Mouse (Mus musculus) forebrain, embryonic 16.5 days (tissue): Measurements from ENCODE around the gene Magix. TPM values are rescaled to one million over a fixed set of nuclear protein-coding genes. Genes with fewer than 3 reads are reported as not detected.
"Not testable (repeated sequence)": the region's sequence is repeated elsewhere in the genome, so short reads cannot be mapped to it uniquely, and the experiment has no call there.

ENCODE experiments used
- ATAC-seq: fragments of 200-750 bp; cut with Nextera tagmentation; 2 replicates; pipeline ENCODE4 v1.8.0; 2017; ENCODE audit warnings: mild to moderate bottlenecking, moderate library complexity
- H3K27ac ChIP-seq: fragments of 300-500 bp; sonication (generic); 2 replicates; pipeline ENCODE4 v1.5.1; 2014; ENCODE audit warnings: low read length, control low read depth
- H3K27me3 ChIP-seq: fragments of 300-500 bp; sonication (generic); replicated peaks from 2 replicates; pipeline ENCODE4 v1.6.1; 2014; ENCODE audit warnings: low read length; ENCODE audit not compliant: control insufficient read depth, insufficient read depth
- H3K36me3 ChIP-seq: fragments of 300-500 bp; sonication (generic); 2 replicates; pipeline ENCODE4 v1.6.1; 2014; ENCODE audit not compliant: control insufficient read depth, insufficient read depth
- H3K4me1 ChIP-seq: fragments of 300-500 bp; sonication (generic); replicated peaks from 2 replicates; pipeline ENCODE4 v1.6.1; 2014; ENCODE audit warnings: low read length; ENCODE audit not compliant: control insufficient read depth, insufficient read depth
- H3K4me2 ChIP-seq: fragments of 300-500 bp; sonication (generic); 2 replicates; pipeline ENCODE4 v1.6.1; 2014; ENCODE audit warnings: mild to moderate bottlenecking, low read length, control low read depth
- H3K4me3 ChIP-seq: fragments of 300-500 bp; sonication (generic); replicated peaks from 2 replicates; pipeline ENCODE4 v1.5.1; 2014; ENCODE audit warnings: mild to moderate bottlenecking, low read length, control low read depth
- H3K9ac ChIP-seq: fragments of 300-500 bp; sonication (generic); replicated peaks from 2 replicates; pipeline ENCODE4 v1.6.1; 2014; ENCODE audit warnings: low read depth, low read length, control low read depth
- H3K9me3 ChIP-seq: fragments of 300-500 bp; sonication (generic); 2 replicates; pipeline ENCODE4 v1.6.1; 2016; ENCODE audit warnings: low read length; ENCODE audit not compliant: control insufficient read depth
- WGBS: fragments of 180-500 bp; shearing (Covaris S2); extraction: QIAGEN DNeasy Blood & Tissue Kit; methylation state at CpG from one replicate; pipeline ENCODE4 v1.1.7; 2014; 5-methylcytosine and 5-hydroxymethylcytosine counted together
- polyA plus RNA-seq: library from polyadenylated mRNA; unstranded; fragments of >200 nt; fragmentation: Nextera tagmentation; extraction: Ambion mirVana; gene quantifications from 2 replicates; pipeline ENCODE4 v1.2.1, GENCODE M21; 2015

The Magix gene
- polyA plus RNA-seq, 1 experiment from 2014 or later, result 0.61 TPM

GRCm38 (mm10) chrX:7716058-7716457, 35.0 kb upstream of the Magix start:
- not testable (repeated sequence) for H3K4me2 ChIP-seq, H3K4me1 ChIP-seq, H3K36me3 ChIP-seq, H3K9me3 ChIP-seq, H3K27me3 ChIP-seq, H3K27ac ChIP-seq, H3K4me3 ChIP-seq, H3K9ac ChIP-seq, ATAC-seq
- 35% methylated on average over 1 of the region's 1 CpGs for WGBS

DNA sequence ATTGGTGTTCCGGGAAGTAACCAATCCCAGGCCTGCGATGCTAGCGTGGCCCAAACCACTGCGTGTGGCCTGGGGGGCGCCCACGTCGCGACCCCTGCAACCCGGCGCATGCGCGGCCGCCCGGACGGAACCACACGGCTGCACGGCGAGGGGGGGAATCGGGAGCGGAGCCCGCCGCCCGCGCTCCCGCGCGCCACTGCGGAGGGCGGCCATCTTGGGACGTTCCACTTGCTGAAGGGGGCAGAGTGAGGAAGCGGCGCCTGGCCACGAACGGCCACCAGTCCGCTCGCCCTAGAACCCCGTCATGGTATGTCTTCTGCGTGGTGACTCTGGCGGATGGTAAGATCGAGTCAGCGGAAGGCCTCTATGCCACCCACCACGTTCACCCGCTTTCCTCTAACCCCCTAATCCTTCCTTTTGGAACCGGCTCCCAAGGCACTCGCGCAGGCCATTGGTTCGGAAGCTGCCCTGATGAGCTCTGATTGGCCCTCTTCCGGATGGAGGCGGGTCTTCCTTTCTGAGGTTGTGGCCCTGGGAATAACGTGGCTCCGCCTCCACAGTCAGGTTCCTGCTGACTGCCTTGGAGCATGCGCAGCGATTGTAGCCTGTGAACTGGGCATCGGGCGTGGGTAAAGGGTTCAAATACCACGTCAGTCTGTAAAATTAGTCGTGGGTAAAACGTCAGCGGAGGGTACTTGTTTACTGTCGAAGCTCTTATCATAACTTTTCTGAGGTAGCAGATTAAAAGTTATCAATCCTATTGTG, 33.3 kb upstream of the Magix start, which contains the start of gene Wdr45:
Wdr45 (plus strand) TSS at position 199 of the 765 bp plus-strand sequence.
- WGBS, result 24% methylated on average over 24 of the region's 60 CpGs
- peak; percentile 97 for ATAC-seq
- H3K4me1 ChIP-seq, H3K36me3 ChIP-seq, H3K27me3 ChIP-seq, H3K27ac ChIP-seq, H3K9me3 ChIP-seq: not testable (repeated sequence)
- H3K4me3 ChIP-seq, result peak within 1 kb of the TSS; percentile 39
- H3K9ac ChIP-seq, result 0 out of 2 replicates have a peak within 1 kb of the TSS, but pooled peaks have one; percentile 25
- H3K4me2 ChIP-seq, result peak within 1 kb of the TSS; percentile 53

GRCm38 (mm10) chrX:7713764-7714134, 32.7 kb upstream of the Magix start:
- H3K27ac ChIP-seq, H3K9me3 ChIP-seq, H3K4me1 ChIP-seq, H3K36me3 ChIP-seq, H3K27me3 ChIP-seq: not testable (repeated sequence)
- peak overlapping the region; percentile 53 for H3K4me2 ChIP-seq
- H3K4me3 ChIP-seq, result peak overlapping the region; percentile 39
- WGBS, result 41% methylated on average over 5 of the region's 12 CpGs
- ATAC-seq, result peak; percentile 43; the same call in 1 of the 2 replicates
- 0 out of 2 replicates have a peak overlapping the region, but pooled peaks have one; percentile 25 for H3K9ac ChIP-seq

- H3K4me3 ChIP-seq, result peak within 1 kb of the TSS; percentile 62
- peaks cover 5% of the 10 kb centered on the region for H3K4me1 ChIP-seq
- H3K36me3 ChIP-seq, result no peaks in the 10 kb centered on the region
- peak within 1 kb of the TSS; percentile 63 for H3K9ac ChIP-seq
- ATAC-seq, result peak; percentile 97
- H3K27ac ChIP-seq, result peak within 1 kb of the TSS; percentile 47
- no peaks in the 10 kb centered on the region for H3K9me3 ChIP-seq
- 14% methylated on average over 33 of the region's 33 CpGs for WGBS
- H3K4me2 ChIP-seq, result peak within 1 kb of the TSS; percentile 67
- H3K27me3 ChIP-seq, result no peaks in the 10 kb centered on the region
These were observed 15.9 kb upstream of the Magix start, which contains the start of gene Gpkow for GRCm38 (mm10) chrX:7696954-7697381. TSS of gene Gpkow (plus strand) at chrX:7697131.

DNA sequence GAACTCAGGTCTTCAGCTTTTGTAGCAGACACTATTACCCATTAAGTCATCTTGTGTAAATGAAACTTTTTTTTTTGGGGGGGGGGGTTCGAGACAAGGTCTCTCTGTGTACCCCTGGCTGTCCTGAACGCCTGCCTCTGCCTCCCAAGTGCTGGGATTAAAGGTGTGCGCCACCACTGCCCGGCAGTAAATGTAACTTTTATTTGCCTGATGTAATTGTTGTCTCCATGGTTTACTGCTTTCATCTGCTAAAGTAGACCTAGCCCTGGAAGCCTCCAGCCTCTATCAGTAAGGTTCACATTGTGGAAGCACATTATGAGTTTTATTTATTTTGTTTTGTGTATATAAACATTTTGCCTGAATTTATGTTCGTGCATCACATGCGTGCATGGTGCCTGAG, 15.5 kb upstream of the Magix start:
- ATAC-seq, result peak; percentile 43
- Histone ChIP-seq H3K4me3 (peak overlapping the region; percentile 19; the same call in 1 of the 2 replicates), H3K9ac (no peak overlapping the region; the same call in 1 of the 2 replicates), H3K27me3 (no peaks in the 10 kb centered on the region), H3K9me3 (no peaks in the 10 kb centered on the region), H3K36me3 (no peaks in the 10 kb centered on the region), H3K27ac (no peak overlapping the region), H3K4me2 (peak overlapping the region; percentile 41; the same call in 1 of the 2 replicates), H3K4me1 (peaks cover 5% of the 10 kb centered on the region)
- 49% methylated on average over 6 of the region's 6 CpGs for WGBS

- WGBS, result 39% methylated on average over 4 of the region's 4 CpGs
These were observed 11.8 kb upstream of the Magix start for GRCm38 (mm10) chrX:7692862-7693261.

DNA sequence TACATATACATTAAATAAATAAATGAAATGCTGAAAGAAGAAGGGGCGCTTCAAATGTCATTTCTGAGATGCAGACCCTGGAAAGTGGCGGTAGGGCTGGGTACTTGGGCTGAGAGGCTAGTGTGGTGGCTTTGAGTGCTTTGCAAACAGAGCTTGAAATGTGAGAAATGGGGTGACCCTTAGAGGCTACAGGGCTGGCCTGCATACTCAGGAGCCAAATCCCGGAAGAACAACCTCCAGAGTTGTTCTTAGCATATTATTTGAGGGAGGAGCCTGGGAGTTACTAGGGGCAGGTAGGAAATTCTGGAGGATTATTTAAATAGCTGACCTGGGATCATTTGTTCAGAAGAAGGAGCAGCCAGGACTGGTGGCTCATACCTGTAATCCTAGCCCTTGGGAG, 9.4 kb upstream of the Magix start:
- Histone ChIP-seq H3K4me2 (no peak overlapping the region), H3K27ac (no peak overlapping the region), H3K36me3 (no peaks in the 10 kb centered on the region), H3K4me1 (no peaks in the 10 kb centered on the region), H3K27me3 (no peaks in the 10 kb centered on the region), H3K9ac (no peak overlapping the region), H3K4me3 (no peak overlapping the region), H3K9me3 (no peaks in the 10 kb centered on the region)
- 62% methylated on average over 3 of the region's 3 CpGs for WGBS
- no peak for ATAC-seq

More at GRCm38 (mm10) chrX:7692862-7693261, 11.8 kb upstream of the Magix start:
- no peaks in the 10 kb centered on the region for H3K36me3 ChIP-seq
- no peak overlapping the region for H3K4me3 ChIP-seq
- no peak overlapping the region for H3K27ac ChIP-seq
- H3K4me1 ChIP-seq, result no peaks in the 10 kb centered on the region
- no peak overlapping the region for H3K9ac ChIP-seq
- no peaks in the 10 kb centered on the region for H3K9me3 ChIP-seq
- H3K27me3 ChIP-seq, result no peaks in the 10 kb centered on the region
- no peak overlapping the region for H3K4me2 ChIP-seq
- ATAC-seq, result no peak

- Histone ChIP-seq H3K27ac (no peak overlapping the region), H3K27me3 (no peaks in the 10 kb centered on the region), H3K4me1 (no peaks in the 10 kb centered on the region), H3K9ac (no peak overlapping the region), H3K4me3 (no peak overlapping the region), H3K9me3 (no peaks in the 10 kb centered on the region), H3K36me3 (no peaks in the 10 kb centered on the region), H3K4me2 (no peak overlapping the region)
- whole genome bisulfite sequencing, result 89% methylated on average over 2 of the region's 2 CpGs
- ATAC-seq, result no peak
These were observed 7.3 kb upstream of the Magix start for GRCm38 (mm10) chrX:7688321-7688720.

- no peak overlapping the region; the same call in 1 of the 2 replicates for H3K9ac ChIP-seq
- 30% methylated on average over 12 of the region's 12 CpGs for WGBS
- H3K27ac ChIP-seq, result no peak overlapping the region
- H3K9me3 ChIP-seq, result no peaks in the 10 kb centered on the region
- H3K4me3 ChIP-seq, result peak overlapping the region; percentile 24
- no peaks in the 10 kb centered on the region for H3K36me3 ChIP-seq
- H3K27me3 ChIP-seq, result no peaks in the 10 kb centered on the region
- peak; percentile 56; the same call in 1 of the 2 replicates for ATAC-seq
- peak overlapping the region; percentile 51 for H3K4me2 ChIP-seq
- no peaks in the 10 kb centered on the region for H3K4me1 ChIP-seq
These were observed 1.0 kb downstream of the Magix start for GRCm38 (mm10) chrX:7680057-7680412.
